Mouse (Mus musculus) myocyte (in vitro differentiated cells): ENCODE results near the gene H2-DMa. TPM values are rescaled to one million over a fixed set of nuclear protein-coding genes. Genes with fewer than 3 reads are reported as not detected.
A peak's percentile ranks its signal among the peaks of the same experiment; 100 is the strongest.

Source experiments
- H3K27me3 ChIP-seq: one replicate; pipeline ENCODE4 v1.6.1; 2011; ENCODE audit not compliant: control insufficient read depth, insufficient read depth, insufficient read length
- H3K36me3 ChIP-seq: one replicate; pipeline ENCODE4 v1.6.1; 2011; ENCODE audit not compliant: control insufficient read depth, insufficient read depth
- H3K4me2 ChIP-seq: one replicate; pipeline ENCODE4 v1.6.1; 2011; ENCODE audit warnings: low read depth, control low read depth
- H3K4me3 ChIP-seq: one replicate; pipeline ENCODE4 v1.5.1; 2011; ENCODE audit warnings: mild to moderate bottlenecking, control low read depth, moderate library complexity
- H3K79me2 ChIP-seq: one replicate; pipeline ENCODE4 v1.6.1; 2011; ENCODE audit not compliant: control insufficient read depth, insufficient read depth
- H3ac ChIP-seq: one replicate; pipeline ENCODE4 v1.6.1; 2011; ENCODE audit not compliant: control insufficient read depth, insufficient read length
- CEBPB ChIP-seq: IDR thresholded peaks from 2 replicates; pipeline ENCODE4 v1.6.1; 2011; ENCODE audit warnings: mild to moderate bottlenecking, moderate library complexity; ENCODE audit not compliant: poor library complexity, insufficient read depth, severe bottlenecking
- E2F4 ChIP-seq: IDR thresholded peaks from one replicate; pipeline ENCODE4 v1.6.1; 2011; ENCODE audit warnings: mild to moderate bottlenecking, control low read depth, moderate library complexity; ENCODE audit not compliant: insufficient read depth
- MAX ChIP-seq: IDR thresholded peaks from one replicate; pipeline ENCODE4 v1.6.1; 2011; ENCODE audit warnings: low read depth, mild to moderate bottlenecking, control low read depth
- MYOD1 ChIP-seq, 3 experiments: IDR thresholded peaks; one replicate each; pipeline ENCODE4 v1.6.1; 2011; ENCODE audit warnings: control low read depth in 2 of 3, low read depth in 2 of 3, mild to moderate bottlenecking in 2 of 3, moderate library complexity in 1 of 3; ENCODE audit not compliant: insufficient read length in 2 of 3, control insufficient read depth in 1 of 3
- MYOG ChIP-seq, 3 experiments: IDR thresholded peaks; one replicate each; pipeline ENCODE4 v1.6.1; 2011; ENCODE audit warnings: control low read depth in 2 of 3, low read depth in 2 of 3, mild to moderate bottlenecking in 2 of 3; ENCODE audit not compliant: insufficient read length in 2 of 3, control insufficient read depth in 1 of 3, insufficient read depth in 1 of 3
- POLR2A ChIP-seq: IDR thresholded peaks from one replicate; pipeline ENCODE4 v1.6.1; 2011; ENCODE audit warnings: low read depth, mild to moderate bottlenecking, control low read depth, moderate library complexity; ENCODE audit not compliant: insufficient read length
- POLR2AphosphoS2 ChIP-seq: IDR thresholded peaks from one replicate; pipeline ENCODE4 v1.6.1; 2011; ENCODE audit warnings: low read depth, control low read depth; ENCODE audit not compliant: insufficient read length
- REST ChIP-seq: IDR thresholded peaks from one replicate; pipeline ENCODE4 v1.6.1; 2011; ENCODE audit warnings: mild to moderate bottlenecking, control low read depth, moderate library complexity; ENCODE audit not compliant: insufficient read depth, insufficient read length
- SRF ChIP-seq: IDR thresholded peaks from one replicate; pipeline ENCODE4 v1.6.1; 2011; ENCODE audit warnings: low read depth; ENCODE audit not compliant: control insufficient read depth, insufficient read length
- TCF12 ChIP-seq: IDR thresholded peaks from one replicate; pipeline ENCODE4 v1.6.1; 2011; ENCODE audit warnings: mild to moderate bottlenecking, control low read depth; ENCODE audit not compliant: poor library complexity, insufficient read depth, severe bottlenecking
- TCF3 ChIP-seq: IDR thresholded peaks from one replicate; pipeline ENCODE4 v1.6.1; 2011; ENCODE audit warnings: low read depth, control low read depth; ENCODE audit not compliant: insufficient read length
- USF1 ChIP-seq: IDR thresholded peaks from one replicate; pipeline ENCODE4 v1.6.1; 2011; ENCODE audit warnings: low read depth, mild to moderate bottlenecking, control low read depth, moderate library complexity
- polyA plus RNA-seq: library from polyadenylated mRNA; unstranded; fragments of >200 nt; fragmentation: generic; extraction: Trizol; gene quantifications from one replicate; pipeline ENCODE4 v1.2.1, GENCODE M21; 2012; ENCODE audit warnings: missing spikeins

The H2-DMa gene
- polyA plus RNA-seq, 1 experiment: 7.2 TPM

DNA sequence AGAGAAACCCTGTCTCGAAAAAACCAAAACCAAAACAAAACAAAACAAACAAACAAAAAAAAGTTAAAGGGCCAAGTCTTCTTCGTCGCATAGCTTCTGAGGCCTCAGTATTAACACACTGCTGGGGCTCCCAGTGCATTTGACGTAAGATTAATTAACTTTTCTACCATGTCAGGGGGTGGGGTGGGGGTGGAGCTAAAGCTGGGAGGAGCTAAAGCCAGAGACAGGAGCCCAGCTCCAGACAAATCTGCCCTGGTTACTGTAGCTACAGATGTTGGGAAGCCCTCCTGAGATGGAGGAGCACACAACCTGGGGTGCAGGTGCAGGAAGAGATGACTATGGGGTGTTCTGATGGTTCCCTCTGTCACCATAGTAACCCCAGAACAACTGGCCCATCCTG is 41.2 kb upstream of the H2-DMa start:
- Histone ChIP-seq H3K4me3 (no peak overlapping the region), H3ac (no peak overlapping the region), H3K27me3 (no peaks in the 10 kb centered on the region), H3K4me2 (no peak overlapping the region), H3K79me2 (no peaks in the 10 kb centered on the region), H3K36me3 (no peaks in the 10 kb centered on the region)
- TF ChIP-seq MYOD1 (IDR thresholded peaks at IDR 0.05; ENCODE audit: control insufficient read depth in 1 of 3, insufficient read length in 2 of 3, low read depth in 2 of 3) (no peak), POLR2A (no peak), E2F4 (no peak), SRF (no peak), USF1 (no peak), MAX (no peak), TCF12 (no peak), REST (no peak), MYOG (IDR thresholded peaks at IDR 0.05; ENCODE audit: control insufficient read depth in 1 of 3, insufficient read depth in 1 of 3, insufficient read length in 2 of 3, low read depth in 2 of 3) (no peak), TCF3 (no peak), POLR2AphosphoS2 (no peak), CEBPB (no peak)

DNA sequence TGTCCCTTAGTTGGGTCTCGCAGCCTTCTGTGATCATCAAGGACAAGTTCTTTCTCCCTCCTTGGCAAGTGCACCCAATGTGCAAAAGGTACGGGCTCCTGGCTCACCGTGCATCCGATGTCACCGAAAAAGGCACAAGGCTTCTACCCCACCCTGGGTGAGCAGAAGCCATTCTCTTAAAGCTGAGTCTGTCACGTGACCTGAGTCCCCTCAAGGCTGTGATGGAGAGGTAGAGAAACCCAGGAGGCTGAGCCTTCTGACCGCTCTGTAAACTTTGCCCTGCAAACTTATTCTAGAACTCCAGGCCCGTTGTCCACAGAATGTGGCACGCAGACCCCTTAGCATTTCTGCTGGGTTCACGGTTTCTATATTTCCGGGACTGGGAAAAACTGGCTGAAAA is 40.3 kb upstream of the H2-DMa start:
- Histone ChIP-seq H3K79me2 (no peaks in the 10 kb centered on the region), H3K27me3 (no peaks in the 10 kb centered on the region), H3K4me2 (no peak overlapping the region), H3ac (no peak overlapping the region), H3K4me3 (no peak overlapping the region), H3K36me3 (no peaks in the 10 kb centered on the region)
- peak; percentile 54 for TF ChIP-seq USF1
- no peak for TF ChIP-seq REST

DNA sequence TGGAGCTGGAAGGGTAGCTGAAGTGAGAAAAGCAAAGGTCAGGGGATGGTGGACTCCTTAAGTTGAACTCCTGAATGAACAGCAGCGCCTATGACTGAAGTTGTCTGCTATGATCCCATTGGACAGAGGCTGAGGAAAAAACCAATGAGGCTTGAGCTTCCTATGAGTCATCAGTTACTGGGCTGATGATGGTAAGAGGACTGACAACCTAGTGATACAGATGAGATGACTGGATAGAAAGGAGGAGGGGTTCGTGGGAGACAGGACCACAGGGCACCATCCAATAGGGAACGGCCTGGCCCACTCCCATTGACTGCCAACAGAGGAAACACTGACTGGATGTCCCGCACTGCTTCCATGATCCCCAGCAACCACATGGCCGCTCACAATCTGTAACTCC is 39.7 kb upstream of the H2-DMa start:
- TF ChIP-seq MYOG (IDR thresholded peaks at IDR 0.05; ENCODE audit: control insufficient read depth in 1 of 3, insufficient read depth in 1 of 3, insufficient read length in 2 of 3, low read depth in 2 of 3): no peak
- no peak for TF ChIP-seq POLR2AphosphoS2
- TF ChIP-seq POLR2A: no peak
- no peak for TF ChIP-seq TCF3
- TF ChIP-seq CEBPB: no peak
- TF ChIP-seq USF1: no peak
- TF ChIP-seq E2F4: no peak
- no peak for TF ChIP-seq SRF
- no peak for TF ChIP-seq MAX
- TF ChIP-seq REST: no peak
- TF ChIP-seq TCF12: no peak
- no peak for TF ChIP-seq MYOD1 (IDR thresholded peaks at IDR 0.05; ENCODE audit: control insufficient read depth in 1 of 3, insufficient read length in 2 of 3, low read depth in 2 of 3)
- H3K4me2 ChIP-seq: no peak overlapping the region
- H3K4me3 ChIP-seq: no peak overlapping the region
- no peak overlapping the region for H3ac ChIP-seq
- H3K36me3 ChIP-seq: no peaks in the 10 kb centered on the region
- H3K27me3 ChIP-seq: peaks cover 3% of the 10 kb centered on the region
- no peaks in the 10 kb centered on the region for H3K79me2 ChIP-seq

DNA sequence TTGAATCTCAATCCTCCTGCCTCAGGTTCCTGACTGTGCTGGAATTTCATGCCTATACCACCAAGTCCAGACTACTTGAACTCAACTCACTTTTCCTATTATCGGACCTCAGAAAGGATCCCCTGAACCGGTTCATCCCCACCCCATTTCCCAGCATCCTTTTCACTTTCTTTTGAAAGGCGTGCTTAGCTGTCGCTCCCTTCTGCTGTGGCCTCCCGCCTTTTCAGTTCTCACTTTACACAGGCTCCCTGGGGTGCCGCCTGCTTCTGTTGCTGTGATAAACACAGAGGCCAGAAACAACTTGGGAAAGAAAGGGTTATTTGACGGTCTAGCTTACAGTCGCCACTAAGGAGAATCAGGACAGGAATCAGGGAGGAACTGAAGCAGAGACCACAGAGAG is 36.2 kb upstream of the H2-DMa start:
- Histone ChIP-seq H3K79me2 (no peaks in the 10 kb centered on the region), H3K4me3 (no peak overlapping the region), H3ac (no peak overlapping the region), H3K36me3 (no peaks in the 10 kb centered on the region), H3K27me3 (peaks cover 5% of the 10 kb centered on the region), H3K4me2 (no peak overlapping the region)
- no peak for TF ChIP-seq MYOG (IDR thresholded peaks at IDR 0.05; ENCODE audit: control insufficient read depth in 1 of 3, insufficient read depth in 1 of 3, insufficient read length in 2 of 3, low read depth in 2 of 3)
- no peak for TF ChIP-seq POLR2AphosphoS2
- no peak for TF ChIP-seq SRF
- no peak for TF ChIP-seq TCF3
- TF ChIP-seq E2F4: no peak
- no peak for TF ChIP-seq REST
- no peak for TF ChIP-seq MYOD1 (IDR thresholded peaks at IDR 0.05; ENCODE audit: control insufficient read depth in 1 of 3, insufficient read length in 2 of 3, low read depth in 2 of 3)
- no peak for TF ChIP-seq CEBPB
- no peak for TF ChIP-seq TCF12
- TF ChIP-seq POLR2A: no peak
- TF ChIP-seq USF1: no peak
- TF ChIP-seq MAX: no peak

DNA sequence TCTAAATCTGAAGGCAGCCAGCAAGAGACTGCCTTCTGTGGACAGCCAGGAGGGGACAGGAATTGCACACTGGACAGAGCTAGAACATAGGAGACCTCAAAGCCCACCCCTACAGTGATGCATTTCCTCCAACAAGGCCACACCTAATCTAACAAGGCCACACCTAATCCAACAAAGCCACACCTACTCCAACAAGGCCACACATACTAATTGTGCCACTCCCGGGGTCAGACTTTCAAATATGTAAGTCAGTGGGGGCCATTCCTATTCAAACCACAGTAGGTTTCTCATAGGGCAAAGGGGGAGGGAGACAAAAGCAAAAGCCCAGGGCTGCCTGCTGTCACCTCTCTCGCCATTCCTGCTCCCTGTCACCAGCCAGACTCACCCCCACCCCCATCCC is 32.0 kb upstream of the H2-DMa start:
- Histone ChIP-seq H3K27me3 (peaks cover 5% of the 10 kb centered on the region), H3K36me3 (no peaks in the 10 kb centered on the region), H3K4me2 (no peak overlapping the region), H3ac (no peak overlapping the region), H3K79me2 (no peaks in the 10 kb centered on the region), H3K4me3 (no peak overlapping the region)
- TF ChIP-seq MYOD1 (IDR thresholded peaks at IDR 0.05; ENCODE audit: control insufficient read depth in 1 of 3, insufficient read length in 2 of 3, low read depth in 2 of 3) (no peak), SRF (no peak), REST (no peak), USF1 (no peak), MYOG (IDR thresholded peaks at IDR 0.05; ENCODE audit: control insufficient read depth in 1 of 3, insufficient read depth in 1 of 3, insufficient read length in 2 of 3, low read depth in 2 of 3) (no peak), TCF12 (no peak), TCF3 (no peak), E2F4 (no peak), POLR2AphosphoS2 (no peak), CEBPB (no peak), POLR2A (no peak), MAX (no peak)
